Mouse (Mus musculus) midbrain, embryonic 16.5 days (tissue): ENCODE results near the gene Kif14. TPM values are rescaled to one million over a fixed set of nuclear protein-coding genes. Genes with fewer than 3 reads are reported as not detected.

Experiments
- ATAC-seq: fragments of 200-750 bp; cut with Nextera tagmentation; 2 replicates; pipeline ENCODE4 v1.8.0; 2017; ENCODE audit warnings: moderate TSS enrichment
- H3K27ac ChIP-seq: fragments of 300-500 bp; sonication (generic); 2 replicates; pipeline ENCODE4 v1.5.1; 2014; ENCODE audit warnings: mild to moderate bottlenecking, low read length, mixed read lengths
- H3K27me3 ChIP-seq: fragments of 300-500 bp; sonication (generic); 2 replicates; pipeline ENCODE4 v1.6.1; 2014; ENCODE audit warnings: low read depth, low read length, mixed read lengths; ENCODE audit not compliant: control insufficient read depth, insufficient read depth
- H3K36me3 ChIP-seq: fragments of 300-500 bp; sonication (generic); 2 replicates; pipeline ENCODE4 v1.6.1; 2014; ENCODE audit warnings: mild to moderate bottlenecking, low read length, moderate library complexity, mixed read lengths; ENCODE audit not compliant: control insufficient read depth, insufficient read depth
- H3K4me1 ChIP-seq: fragments of 300-500 bp; sonication (generic); 2 replicates; pipeline ENCODE4 v1.6.1; 2014; ENCODE audit warnings: mild to moderate bottlenecking, low read length, mixed read lengths; ENCODE audit not compliant: control insufficient read depth, insufficient read depth
- H3K4me2 ChIP-seq: fragments of 300-500 bp; sonication (generic); 2 replicates; pipeline ENCODE4 v1.6.1; 2014; ENCODE audit warnings: mild to moderate bottlenecking, low read length, mixed read lengths
- H3K4me3 ChIP-seq: fragments of 300-500 bp; sonication (generic); 2 replicates; pipeline ENCODE4 v1.5.1; 2014; ENCODE audit warnings: low read depth, mild to moderate bottlenecking, low read length, moderate library complexity, mixed read lengths
- H3K9ac ChIP-seq: fragments of 300-500 bp; sonication (generic); 2 replicates; pipeline ENCODE4 v1.6.1; 2014; ENCODE audit warnings: low read depth, low read length, mixed read lengths
- H3K9me3 ChIP-seq: fragments of 300-500 bp; sonication (generic); replicated peaks from 2 replicates; pipeline ENCODE4 v1.6.1; 2014; ENCODE audit warnings: mild to moderate bottlenecking, low read length, mixed read lengths; ENCODE audit not compliant: control insufficient read depth, poor library complexity, severe bottlenecking
- WGBS: fragments of 180-500 bp; shearing (Covaris S2); extraction: QIAGEN DNeasy Blood & Tissue Kit; methylation state at CpG from one replicate; pipeline ENCODE4 v1.1.7; 2014; 5-methylcytosine and 5-hydroxymethylcytosine counted together
- polyA plus RNA-seq: library from polyadenylated mRNA; unstranded; fragments of >200 nt; fragmentation: Nextera tagmentation; extraction: Ambion mirVana; gene quantifications from 2 replicates; pipeline ENCODE4 v1.2.1, GENCODE M21; 2015

Gene Kif14
- polyA plus RNA-seq, 1 experiment from 2014 or later: 0.54 TPM

GRCm38 (mm10) chr1:136446933-136447332 is 19.2 kb upstream of the Kif14 start:
- no peak overlapping the region for H3K27ac ChIP-seq
- H3K4me1 ChIP-seq: no peaks in the 10 kb centered on the region
- no peak overlapping the region for H3K4me2 ChIP-seq
- H3K36me3 ChIP-seq: no peaks in the 10 kb centered on the region
- ATAC-seq: no peak
- H3K9me3 ChIP-seq: no peaks in the 10 kb centered on the region
- no peak overlapping the region for H3K4me3 ChIP-seq
- no peak overlapping the region for H3K9ac ChIP-seq
- 54% methylated on average over 10 of the region's 10 CpGs for WGBS
- no peaks in the 10 kb centered on the region for H3K27me3 ChIP-seq

- Histone ChIP-seq H3K4me2 (no peak overlapping the region), H3K27me3 (no peaks in the 10 kb centered on the region), H3K4me1 (no peaks in the 10 kb centered on the region), H3K9ac (no peak overlapping the region), H3K36me3 (no peaks in the 10 kb centered on the region), H3K27ac (no peak overlapping the region), H3K4me3 (no peak overlapping the region), H3K9me3 (no peaks in the 10 kb centered on the region)
- 77% methylated on average over 4 of the region's 4 CpGs for WGBS
- no peak for ATAC-seq
Measured at GRCm38 (mm10) chr1:136447338-136447737, 18.8 kb upstream of the Kif14 start.

- Histone ChIP-seq H3K36me3 (no peaks in the 10 kb centered on the region), H3K9me3 (no peaks in the 10 kb centered on the region), H3K4me2 (no peak overlapping the region), H3K9ac (no peak overlapping the region), H3K4me3 (no peak overlapping the region), H3K27ac (no peak overlapping the region), H3K27me3 (no peaks in the 10 kb centered on the region), H3K4me1 (no peaks in the 10 kb centered on the region)
- ATAC-seq: no peak
- 94% methylated on average over 6 of the region's 6 CpGs for WGBS
Measured at GRCm38 (mm10) chr1:136449541-136449940, 16.6 kb upstream of the Kif14 start.

- WGBS: 86% methylated on average over 5 of the region's 5 CpGs
Measured at GRCm38 (mm10) chr1:136450206-136450605, 15.9 kb upstream of the Kif14 start.

GRCm38 (mm10) chr1:136452421-136452820 is 13.7 kb upstream of the Kif14 start:
- no peak overlapping the region for H3K4me3 ChIP-seq
- ATAC-seq: no peak
- H3K27me3 ChIP-seq: no peaks in the 10 kb centered on the region
- H3K27ac ChIP-seq: no peak overlapping the region
- no peak overlapping the region for H3K4me2 ChIP-seq
- 70% methylated on average over 5 of the region's 5 CpGs for WGBS
- H3K9me3 ChIP-seq: no peaks in the 10 kb centered on the region
- H3K4me1 ChIP-seq: no peaks in the 10 kb centered on the region
- H3K9ac ChIP-seq: no peak overlapping the region
- no peaks in the 10 kb centered on the region for H3K36me3 ChIP-seq

More at GRCm38 (mm10) chr1:136450206-136450605, 15.9 kb upstream of the Kif14 start:
- H3K9me3 ChIP-seq: no peaks in the 10 kb centered on the region
- no peak overlapping the region for H3K4me2 ChIP-seq
- no peak overlapping the region for H3K9ac ChIP-seq
- H3K4me1 ChIP-seq: no peaks in the 10 kb centered on the region
- no peak for ATAC-seq
- no peak overlapping the region for H3K4me3 ChIP-seq
- no peaks in the 10 kb centered on the region for H3K27me3 ChIP-seq
- H3K27ac ChIP-seq: no peak overlapping the region
- H3K36me3 ChIP-seq: no peaks in the 10 kb centered on the region

GRCm38 (mm10) chr1:136455756-136456585 is 10.2 kb upstream of the Kif14 start:
- H3K36me3 ChIP-seq: no peaks in the 10 kb centered on the region
- no peaks in the 10 kb centered on the region for H3K27me3 ChIP-seq
- WGBS: 80% methylated on average over 17 of the region's 17 CpGs
- no peak overlapping the region for H3K9ac ChIP-seq
- no peak overlapping the region for H3K4me3 ChIP-seq
- no peak overlapping the region for H3K4me2 ChIP-seq
- H3K4me1 ChIP-seq: no peaks in the 10 kb centered on the region
- no peaks in the 10 kb centered on the region for H3K9me3 ChIP-seq
- H3K27ac ChIP-seq: no peak overlapping the region
- no peak for ATAC-seq

GRCm38 (mm10) chr1:136456741-136457140 is 9.4 kb upstream of the Kif14 start:
- H3K9ac ChIP-seq: no peak overlapping the region
- H3K4me3 ChIP-seq: no peak overlapping the region
- no peaks in the 10 kb centered on the region for H3K9me3 ChIP-seq
- WGBS: 82% methylated on average over 6 of the region's 6 CpGs
- H3K4me1 ChIP-seq: no peaks in the 10 kb centered on the region
- no peak overlapping the region for H3K27ac ChIP-seq
- no peak for ATAC-seq
- H3K4me2 ChIP-seq: no peak overlapping the region
- no peaks in the 10 kb centered on the region for H3K36me3 ChIP-seq
- H3K27me3 ChIP-seq: no peaks in the 10 kb centered on the region

- Histone ChIP-seq H3K4me1 (no peaks in the 10 kb centered on the region), H3K27ac (no peak overlapping the region), H3K4me2 (no peak overlapping the region), H3K36me3 (no peaks in the 10 kb centered on the region), H3K4me3 (no peak overlapping the region), H3K9ac (no peak overlapping the region), H3K9me3 (no peaks in the 10 kb centered on the region), H3K27me3 (no peaks in the 10 kb centered on the region)
- ATAC-seq: no peak
- WGBS: 69% methylated on average over 4 of the region's 4 CpGs
Measured at GRCm38 (mm10) chr1:136457403-136457802, 8.7 kb upstream of the Kif14 start.

- 25% methylated on average over 9 of the region's 9 CpGs for WGBS
- ATAC-seq: peak; percentile 51; the same call in 1 of the 2 replicates
Measured at GRCm38 (mm10) chr1:136458691-136459245, 7.4 kb upstream of the Kif14 start.

More at GRCm38 (mm10) chr1:136458691-136459245, 7.4 kb upstream of the Kif14 start:
- Histone ChIP-seq H3K9ac (no peak overlapping the region), H3K27ac (no peak overlapping the region), H3K4me1 (no peaks in the 10 kb centered on the region), H3K4me3 (no peak overlapping the region), H3K36me3 (no peaks in the 10 kb centered on the region), H3K4me2 (no peak overlapping the region), H3K9me3 (no peaks in the 10 kb centered on the region), H3K27me3 (no peaks in the 10 kb centered on the region)
